Mouse (Mus musculus): ENCODE measurements around the gene Stam2. TPM values are rescaled to one million over a fixed set of nuclear protein-coding genes. Genes with fewer than 3 reads are reported as not detected.
A peak's percentile ranks its signal among the peaks of the same experiment; 100 is the strongest.

Gene Stam2
- total RNA-seq, 2 experiments from 2014 or later = 9.7 to 10.8 TPM

- DNase-seq (ENCODE audit: low spot score) = no peak
Measured at GRCm38 (mm10) chr2:52732001-52732400, 10.1 kb downstream of the Stam2 start.

DNA sequence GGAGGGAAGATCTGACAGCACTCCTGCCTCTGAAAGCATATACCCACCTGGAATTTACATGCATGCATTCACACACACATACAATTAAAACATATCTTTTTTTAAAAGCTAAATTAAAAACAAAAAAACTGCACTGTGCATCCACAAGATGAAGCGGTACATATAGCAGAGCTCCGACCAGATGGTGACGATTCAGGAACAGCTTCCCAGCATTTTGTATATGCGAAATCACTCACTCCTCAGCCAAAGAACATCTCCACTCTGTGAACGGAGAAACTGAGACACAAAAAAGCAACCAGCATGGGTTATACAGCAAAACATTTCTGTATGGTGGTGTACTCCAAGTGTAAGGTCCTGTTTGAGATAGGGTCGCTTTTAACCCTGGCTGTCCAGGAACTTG is 11.2 kb downstream of the Stam2 start:
- no peak for DNase-seq (ENCODE audit: low spot score)

- DNase-seq (ENCODE audit: low spot score) = no peak
Measured at GRCm38 (mm10) chr2:52720231-52721025, 21.7 kb downstream of the Stam2 start.

- no peak for DNase-seq (ENCODE audit: low spot score)
Measured at GRCm38 (mm10) chr2:52717076-52717475, 25.0 kb downstream of the Stam2 start.

DNA sequence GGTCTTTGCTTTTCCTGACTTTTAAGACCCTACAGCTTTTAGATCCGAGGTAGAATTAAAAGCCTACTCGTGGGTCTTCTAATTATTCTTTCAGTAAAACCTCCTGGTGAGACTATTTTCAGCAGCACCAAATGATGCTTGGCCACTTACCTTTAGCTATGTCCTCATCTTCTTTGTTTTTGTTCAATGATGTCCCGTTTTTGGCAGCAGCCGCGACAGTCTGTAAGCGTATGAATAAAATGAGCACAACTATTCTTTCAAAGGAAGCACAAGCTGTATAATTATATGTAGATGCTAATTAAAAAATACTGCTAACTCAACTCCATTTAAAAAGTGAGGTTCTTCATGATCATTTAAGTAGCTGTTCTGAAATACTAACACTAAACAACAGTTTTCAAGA is 26.5 kb downstream of the Stam2 start:
- DNase-seq (ENCODE audit: low spot score) = no peak

GRCm38 (mm10) chr2:52714111-52714510 is 28.0 kb downstream of the Stam2 start:
- no peak for DNase-seq (ENCODE audit: low spot score)

- no peak for DNase-seq (ENCODE audit: low spot score)
Measured at GRCm38 (mm10) chr2:52710804-52711203, 31.3 kb downstream of the Stam2 start.

DNA sequence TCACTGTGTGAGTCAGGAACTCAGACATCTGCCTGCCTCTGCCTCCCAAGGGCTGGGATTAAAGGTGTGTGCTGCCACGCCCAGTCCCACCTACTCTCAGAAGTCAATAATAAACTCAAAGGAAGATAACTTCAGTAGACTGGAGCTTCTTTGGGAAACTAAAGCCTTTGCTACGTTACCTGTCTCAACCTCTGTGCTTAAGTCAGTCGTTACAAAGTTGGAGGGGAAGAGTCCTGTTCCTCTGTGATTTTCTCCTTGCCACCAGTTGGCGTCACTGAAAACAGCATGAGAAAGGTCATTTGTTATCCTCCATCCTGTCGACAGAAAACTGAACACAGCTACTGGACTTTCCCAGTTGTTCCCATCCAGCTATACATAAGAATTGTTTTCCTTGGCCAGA is 32.7 kb downstream of the Stam2 start:
- DNase-seq (ENCODE audit: low spot score) = no peak

GRCm38 (mm10) chr2:52701368-52702036 is 40.6 kb downstream of the Stam2 start:
- no peak for DNase-seq (ENCODE audit: low spot score)

DNA sequence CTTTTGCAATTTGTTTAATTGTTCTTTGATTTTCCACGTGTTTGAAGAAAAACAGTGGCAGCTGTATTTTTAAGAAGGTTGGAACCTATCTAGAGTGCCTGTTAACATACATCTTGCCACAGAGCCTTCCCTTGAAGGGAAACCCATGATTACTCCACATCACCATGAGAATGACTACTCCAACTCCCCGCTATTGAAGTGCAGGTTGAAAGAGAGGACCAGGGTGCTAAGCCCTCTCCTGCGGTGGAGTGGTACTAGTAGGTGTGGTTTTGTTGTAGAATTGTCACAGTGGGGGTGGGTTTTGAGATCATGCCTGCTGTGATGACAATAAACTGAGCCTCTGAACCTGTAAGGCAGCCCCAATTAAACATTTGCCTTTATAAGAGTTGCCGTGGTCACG is 41.7 kb downstream of the Stam2 start:
- no peak for DNase-seq (ENCODE audit: low spot score)

DNA sequence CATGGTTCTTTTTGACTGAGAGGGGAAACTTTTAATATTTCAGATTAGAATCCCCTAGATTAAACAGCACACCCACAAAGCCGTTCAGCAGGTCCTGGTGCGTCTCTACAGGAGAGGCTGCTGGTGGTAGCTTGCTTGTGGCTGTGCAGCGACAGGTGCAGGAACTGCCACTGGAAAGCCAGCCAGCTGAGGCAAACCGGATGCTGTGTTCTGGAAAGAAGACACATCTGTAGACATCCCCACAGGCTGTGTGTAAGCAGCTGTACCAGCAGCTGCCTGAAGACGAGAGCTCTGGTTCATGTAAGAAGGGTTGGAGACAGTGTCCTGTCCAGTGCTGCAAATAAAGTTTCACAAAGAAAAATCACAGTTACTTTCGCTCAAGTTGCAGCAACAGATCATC is 47.5 kb downstream of the Stam2 start:
- DNase-seq (ENCODE audit: low spot score) = no peak

- DNase-seq (ENCODE audit: low spot score) = no peak
Measured at GRCm38 (mm10) chr2:52691745-52692144, 50.3 kb downstream of the Stam2 start.

DNA sequence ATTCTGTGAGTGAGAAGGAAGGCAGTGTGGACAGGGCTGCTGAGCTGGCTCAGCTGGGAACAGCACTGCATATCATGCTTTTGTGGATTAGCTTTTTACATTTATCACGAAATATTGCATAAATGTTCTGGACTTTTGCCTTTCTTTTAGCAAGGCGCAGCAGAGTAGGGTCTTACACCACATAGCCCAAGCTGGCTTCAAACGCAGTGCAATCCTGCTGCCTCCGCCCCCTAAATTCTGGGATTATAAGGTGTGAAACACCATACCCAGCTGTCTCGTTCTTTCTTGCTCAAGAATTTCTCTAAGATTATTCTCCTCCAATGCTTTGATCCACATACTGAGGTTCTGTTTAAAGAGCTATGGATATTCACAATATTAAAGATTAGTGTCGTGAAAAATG is 55.5 kb downstream of the Stam2 start:
- DNase-seq (ENCODE audit: low spot score) = no peak

DNA sequence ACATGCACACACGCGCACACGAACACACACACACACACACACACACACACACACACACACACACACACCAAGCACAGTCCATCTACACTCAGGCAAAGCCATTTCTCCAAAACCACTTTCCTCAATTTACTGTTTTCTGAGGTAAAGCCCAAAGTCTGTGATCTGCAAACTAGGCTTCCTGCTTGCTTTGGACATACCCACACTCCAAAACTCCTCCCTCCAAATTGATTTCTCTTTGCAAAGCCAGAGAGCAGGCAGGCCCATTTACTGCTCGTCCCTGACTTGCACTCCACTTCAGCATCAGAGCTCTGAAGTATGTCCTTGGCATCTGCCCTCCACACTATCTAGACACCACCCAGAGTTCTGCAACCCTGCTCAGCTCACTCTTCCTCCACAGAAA is 64.5 kb downstream of the Stam2 start:
- DNase-seq (ENCODE audit: low spot score) = no peak

DNA sequence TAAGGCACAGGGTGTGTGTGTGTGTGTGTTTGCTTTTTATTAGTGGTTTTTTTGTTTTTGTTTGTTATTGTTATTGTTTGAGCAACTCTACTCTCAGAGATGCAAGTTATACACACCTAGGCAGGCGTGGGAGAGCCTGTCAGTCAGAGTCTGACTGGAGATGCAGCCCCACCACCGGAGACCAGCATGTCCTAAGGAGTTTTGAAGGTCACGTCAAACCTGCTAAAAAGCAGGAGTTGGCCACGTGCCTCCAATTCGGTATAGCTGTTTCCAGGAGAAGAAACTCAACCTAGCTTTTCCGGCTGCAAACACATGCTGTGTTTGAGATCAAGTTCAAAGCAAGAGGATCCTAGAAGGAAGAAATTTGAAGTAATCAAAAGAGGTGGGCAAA is 65.2 kb downstream of the Stam2 start:
- DNase-seq (ENCODE audit: low spot score) = no peak

DNA sequence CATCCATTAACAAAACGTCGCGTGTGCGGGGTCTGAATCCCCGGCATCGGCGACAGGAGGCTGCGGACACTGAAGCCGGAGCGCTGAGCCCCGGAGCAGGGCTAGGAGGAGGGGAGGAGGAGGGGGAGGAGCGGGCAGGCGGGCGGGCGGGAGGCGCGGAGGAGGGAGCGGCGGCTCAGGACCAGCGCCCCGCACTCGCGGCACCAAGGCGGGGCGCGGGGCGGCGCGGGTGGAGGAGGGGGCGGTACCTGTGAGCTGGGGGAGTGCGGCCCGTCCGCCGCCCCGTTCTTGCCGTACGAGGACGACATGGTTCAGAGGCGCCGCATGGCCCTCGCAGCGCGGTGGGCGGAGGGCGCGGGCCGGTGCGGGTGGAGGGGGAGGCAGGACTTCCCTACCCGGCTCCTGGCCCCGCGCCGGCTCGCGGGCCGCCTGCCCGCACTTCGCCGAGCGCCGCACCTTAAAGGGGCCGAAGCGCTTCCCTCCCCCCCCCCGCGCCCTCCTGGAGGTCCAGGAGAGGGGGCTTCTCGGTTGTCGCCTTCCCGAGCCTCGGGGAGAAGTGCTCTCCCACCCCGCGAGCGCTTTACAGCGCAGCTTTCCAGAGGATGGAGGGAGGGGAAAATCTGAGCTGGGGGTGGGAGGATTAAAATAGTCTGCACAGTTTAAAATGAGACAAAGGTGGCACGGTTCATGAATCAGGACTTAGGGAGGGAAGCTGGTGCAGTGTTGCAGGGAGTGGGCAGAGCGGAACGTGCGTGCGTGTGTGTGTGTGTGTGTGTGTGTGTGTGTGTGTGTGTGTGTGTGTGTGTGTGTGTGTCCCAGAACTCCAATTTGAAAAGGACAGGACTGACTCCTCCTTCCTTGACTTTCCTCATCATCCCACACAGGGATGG is 65.8 kb downstream of the Stam2 start, which contains the start of gene Cacnb4:
Gene Cacnb4, minus strand, starts transcription at position 809 of the 890 bp plus-strand sequence.
- DNase-seq (ENCODE audit: low spot score) = peak; percentile 7

- DNase-seq (ENCODE audit: low spot score) = no peak
Measured at GRCm38 (mm10) chr2:52675278-52675987, 66.6 kb downstream of the Stam2 start.

GRCm38 (mm10) chr2:52674886-52675277 is 67.2 kb downstream of the Stam2 start:
- peak; percentile 38 for DNase-seq (ENCODE audit: low spot score)

DNA sequence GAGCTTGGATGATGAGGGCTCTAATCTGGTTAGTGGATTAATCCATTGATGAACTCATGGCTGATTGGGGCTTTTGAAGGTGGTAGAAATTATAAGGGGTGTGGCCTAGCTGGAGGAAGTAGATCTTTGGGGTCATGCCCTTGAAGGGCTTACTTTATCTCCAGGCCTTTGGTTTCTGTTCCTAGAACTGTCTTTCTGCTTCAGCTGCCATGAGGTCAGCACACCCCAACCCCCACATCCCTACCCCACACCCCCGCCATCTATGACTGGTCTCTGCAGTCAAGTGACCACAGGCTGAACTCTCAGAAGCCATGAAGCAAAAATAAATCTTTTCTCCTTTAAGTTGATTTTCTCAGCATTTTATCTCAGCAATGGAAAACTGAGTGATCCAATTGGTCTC is 68.9 kb downstream of the Stam2 start:
- DNase-seq (ENCODE audit: low spot score) = no peak

DNA sequence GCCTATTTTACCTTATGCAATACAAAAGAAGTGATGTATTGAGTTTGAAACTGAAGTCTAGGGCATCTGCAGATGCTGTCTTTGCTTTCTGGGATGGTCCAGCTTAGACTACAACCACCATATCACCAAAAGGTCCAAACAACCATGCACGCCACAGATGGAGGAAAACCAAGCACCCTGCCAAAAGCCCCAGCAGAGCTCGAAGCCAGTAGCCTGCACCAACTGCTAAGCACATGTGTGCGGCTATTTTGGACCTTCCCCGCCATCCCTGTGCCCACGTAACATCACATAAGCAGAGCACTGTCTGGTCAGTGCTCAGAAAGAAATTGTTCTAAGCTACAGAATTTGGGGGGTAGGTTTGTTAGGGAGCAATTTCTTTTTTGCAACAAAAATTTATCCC is 71.3 kb downstream of the Stam2 start:
- DNase-seq (ENCODE audit: low spot score) = no peak

DNA sequence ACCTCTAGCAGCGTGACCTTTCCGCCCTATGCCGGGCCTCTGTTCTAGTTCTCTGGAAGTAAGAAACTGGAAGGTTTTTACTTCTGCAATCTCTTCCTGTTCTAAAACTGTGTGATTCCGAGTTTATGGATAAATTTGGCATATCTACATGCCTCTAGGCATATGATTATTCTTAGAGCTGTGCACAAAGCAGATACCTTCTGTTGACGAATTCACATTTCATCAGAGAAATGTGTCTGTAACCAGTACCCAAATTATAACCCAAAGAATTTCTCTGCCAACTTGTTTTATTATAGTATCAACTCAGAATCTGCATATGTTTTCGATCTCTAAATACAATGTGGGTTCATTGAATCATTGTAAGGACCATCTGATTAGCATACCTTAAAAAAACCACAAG is 73.6 kb downstream of the Stam2 start:
- no peak for DNase-seq (ENCODE audit: low spot score)
